Mouse (Mus musculus): ENCODE measurements around the gene Jak3. TPM values are rescaled to one million over a fixed set of nuclear protein-coding genes. Genes with fewer than 3 reads are reported as not detected.
A peak's percentile ranks its signal among the peaks of the same experiment; 100 is the strongest.

Jak3 gene
- polyA plus RNA-seq, 1 experiment from 2014 or later, result 5.4 TPM

- Histone ChIP-seq H3K4me3 (ENCODE audit: low read depth, low read length) (no peak overlapping the region), H3K27ac (ENCODE audit: low read length) (no peak overlapping the region), H3K9ac (ENCODE audit: low read depth, low read length) (no peak overlapping the region), H3K4me2 (ENCODE audit: low read length) (no peak overlapping the region), H3K9me3 (replicated peaks; ENCODE audit: control insufficient read depth, low read length, poor library complexity, severe bottlenecking) (no peaks in the 10 kb centered on the region), H3K36me3 (ENCODE audit: control insufficient read depth, insufficient read depth, low read length) (peaks cover 3% of the 10 kb centered on the region; the same call in 1 of the 2 replicates), H3K27me3 (ENCODE audit: control insufficient read depth, insufficient read depth, low read depth, low read length) (peaks cover 5% of the 10 kb centered on the region; the same call in 1 of the 2 replicates), H3K4me1 (ENCODE audit: control insufficient read depth, insufficient read depth, low read length) (peaks cover 14% of the 10 kb centered on the region)
- no peak for ATAC-seq
- 8% methylated on average over 19 of the region's 22 CpGs for WGBS
Measured at GRCm38 (mm10) chr8:71633164-71633563, 42.9 kb upstream of the Jak3 start.

DNA sequence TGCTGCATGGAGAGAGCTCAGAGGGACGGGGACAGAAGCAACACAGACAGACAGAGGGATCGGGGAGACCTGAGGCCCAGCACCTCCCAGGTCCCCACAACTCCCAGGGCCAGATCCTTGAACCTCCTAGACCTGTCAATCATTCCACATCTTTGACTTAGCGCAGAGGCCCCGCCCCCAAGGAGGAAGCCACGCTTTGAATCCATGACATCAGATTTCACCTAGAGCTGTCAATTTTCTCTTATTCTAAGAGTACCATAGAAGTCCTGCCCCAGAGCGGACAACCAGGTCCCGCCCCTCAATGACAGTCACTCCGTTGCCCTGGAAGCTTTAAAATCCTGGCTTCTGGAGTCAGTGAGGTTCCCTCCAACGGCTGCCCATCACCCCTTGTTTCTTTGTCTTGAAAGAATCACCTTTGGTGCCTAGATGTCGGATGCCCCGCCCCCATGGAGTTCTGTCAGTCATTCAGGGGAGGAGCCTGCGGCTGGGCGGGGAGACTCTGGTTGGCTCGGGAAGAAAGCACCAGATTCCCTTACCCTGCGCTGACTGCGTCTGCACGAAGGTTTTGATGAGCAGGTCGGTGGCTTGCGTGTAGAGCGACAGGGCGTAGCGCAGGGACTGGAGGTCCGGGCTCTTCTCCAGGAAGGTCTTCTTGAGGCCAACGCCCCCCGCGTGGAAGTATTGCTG is 42.0 kb upstream of the Jak3 start:
- H3K9me3 ChIP-seq (replicated peaks; ENCODE audit: control insufficient read depth, low read length, poor library complexity, severe bottlenecking), result no peaks in the 10 kb centered on the region
- peak overlapping the region; percentile 34; the same call in 1 of the 2 replicates for H3K9ac ChIP-seq (ENCODE audit: low read depth, low read length)
- no peak overlapping the region; the same call in 1 of the 2 replicates for H3K4me3 ChIP-seq (ENCODE audit: low read depth, low read length)
- peaks cover 5% of the 10 kb centered on the region; the same call in 1 of the 2 replicates for H3K27me3 ChIP-seq (ENCODE audit: control insufficient read depth, insufficient read depth, low read depth, low read length)
- 3% methylated on average over 26 of the region's 26 CpGs for WGBS
- H3K27ac ChIP-seq (ENCODE audit: low read length), result peak overlapping the region; percentile 55
- peaks cover 6% of the 10 kb centered on the region; the same call in 1 of the 2 replicates for H3K4me1 ChIP-seq (ENCODE audit: control insufficient read depth, insufficient read depth, low read length)
- peaks cover 9% of the 10 kb centered on the region for H3K36me3 ChIP-seq (ENCODE audit: control insufficient read depth, insufficient read depth, low read length)
- peak; percentile 40 for ATAC-seq
- H3K4me2 ChIP-seq (ENCODE audit: low read length), result peak overlapping the region; percentile 15

- Histone ChIP-seq H3K9ac (ENCODE audit: low read depth, low read length) (no peak overlapping the region), H3K4me1 (ENCODE audit: control insufficient read depth, insufficient read depth, low read length) (no peaks in the 10 kb centered on the region), H3K27me3 (ENCODE audit: control insufficient read depth, insufficient read depth, low read depth, low read length) (no peaks in the 10 kb centered on the region), H3K4me3 (ENCODE audit: low read depth, low read length) (no peak overlapping the region), H3K36me3 (ENCODE audit: control insufficient read depth, insufficient read depth, low read length) (peaks cover 28% of the 10 kb centered on the region), H3K9me3 (replicated peaks; ENCODE audit: control insufficient read depth, low read length, poor library complexity, severe bottlenecking) (no peaks in the 10 kb centered on the region), H3K4me2 (ENCODE audit: low read length) (no peak overlapping the region), H3K27ac (ENCODE audit: low read length) (no peak overlapping the region)
- 73% methylated on average over 8 of the region's 8 CpGs for WGBS
- ATAC-seq, result no peak
Measured at GRCm38 (mm10) chr8:71637149-71638095, 38.7 kb upstream of the Jak3 start.

GRCm38 (mm10) chr8:71638321-71638720 is 37.8 kb upstream of the Jak3 start:
- H3K36me3 ChIP-seq (ENCODE audit: control insufficient read depth, insufficient read depth, low read length), result peaks cover 31% of the 10 kb centered on the region
- no peak for ATAC-seq
- H3K4me1 ChIP-seq (ENCODE audit: control insufficient read depth, insufficient read depth, low read length), result no peaks in the 10 kb centered on the region
- H3K4me3 ChIP-seq (ENCODE audit: low read depth, low read length), result no peak overlapping the region
- H3K9me3 ChIP-seq (replicated peaks; ENCODE audit: control insufficient read depth, low read length, poor library complexity, severe bottlenecking), result no peaks in the 10 kb centered on the region
- no peak overlapping the region for H3K9ac ChIP-seq (ENCODE audit: low read depth, low read length)
- no peaks in the 10 kb centered on the region for H3K27me3 ChIP-seq (ENCODE audit: control insufficient read depth, insufficient read depth, low read depth, low read length)
- no peak overlapping the region for H3K27ac ChIP-seq (ENCODE audit: low read length)
- WGBS, result 70% methylated on average over 6 of the region's 6 CpGs
- no peak overlapping the region for H3K4me2 ChIP-seq (ENCODE audit: low read length)

GRCm38 (mm10) chr8:71639318-71639717 is 36.8 kb upstream of the Jak3 start:
- 90% methylated on average over 4 of the region's 4 CpGs for WGBS
- ATAC-seq, result no peak
- H3K9me3 ChIP-seq (replicated peaks; ENCODE audit: control insufficient read depth, low read length, poor library complexity, severe bottlenecking), result no peaks in the 10 kb centered on the region
- H3K27ac ChIP-seq (ENCODE audit: low read length), result no peak overlapping the region
- H3K36me3 ChIP-seq (ENCODE audit: control insufficient read depth, insufficient read depth, low read length), result peaks cover 33% of the 10 kb centered on the region
- H3K4me2 ChIP-seq (ENCODE audit: low read length), result no peak overlapping the region
- H3K4me1 ChIP-seq (ENCODE audit: control insufficient read depth, insufficient read depth, low read length), result no peaks in the 10 kb centered on the region
- H3K27me3 ChIP-seq (ENCODE audit: control insufficient read depth, insufficient read depth, low read depth, low read length), result no peaks in the 10 kb centered on the region
- no peak overlapping the region for H3K9ac ChIP-seq (ENCODE audit: low read depth, low read length)
- no peak overlapping the region for H3K4me3 ChIP-seq (ENCODE audit: low read depth, low read length)

- H3K27me3 ChIP-seq (ENCODE audit: control insufficient read depth, insufficient read depth, low read depth, low read length), result no peaks in the 10 kb centered on the region
- H3K9ac ChIP-seq (ENCODE audit: low read depth, low read length), result no peak overlapping the region
- no peaks in the 10 kb centered on the region for H3K4me1 ChIP-seq (ENCODE audit: control insufficient read depth, insufficient read depth, low read length)
- no peaks in the 10 kb centered on the region for H3K9me3 ChIP-seq (replicated peaks; ENCODE audit: control insufficient read depth, low read length, poor library complexity, severe bottlenecking)
- H3K36me3 ChIP-seq (ENCODE audit: control insufficient read depth, insufficient read depth, low read length), result peaks cover 52% of the 10 kb centered on the region
- ATAC-seq, result no peak
- WGBS, result 84% methylated on average over 9 of the region's 9 CpGs
- no peak overlapping the region for H3K27ac ChIP-seq (ENCODE audit: low read length)
- H3K4me3 ChIP-seq (ENCODE audit: low read depth, low read length), result no peak overlapping the region
- H3K4me2 ChIP-seq (ENCODE audit: low read length), result no peak overlapping the region
Measured at GRCm38 (mm10) chr8:71645510-71645909, 30.6 kb upstream of the Jak3 start.

DNA sequence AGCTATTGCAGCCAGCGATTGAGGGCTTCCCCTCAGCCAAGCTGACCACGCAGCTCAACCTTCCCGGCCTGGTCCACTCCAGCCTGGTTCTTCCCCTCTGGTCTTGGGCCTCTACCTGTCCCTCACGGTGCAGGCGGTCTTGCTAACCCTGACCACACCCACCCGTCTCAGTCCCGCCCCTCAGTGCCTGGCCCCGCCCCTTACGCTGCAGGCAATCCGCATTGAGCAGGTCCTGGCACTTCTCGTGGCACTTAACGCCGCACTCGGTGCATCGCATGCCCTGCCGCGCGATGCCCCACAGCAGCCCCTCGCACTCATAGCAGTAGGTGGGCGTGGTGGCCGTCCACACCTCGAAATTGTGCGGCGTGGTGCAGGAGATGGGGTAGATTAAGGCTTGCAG is 21.5 kb upstream of the Jak3 start:
- Histone ChIP-seq H3K4me2 (ENCODE audit: low read length) (peak overlapping the region; percentile 13; the same call in 1 of the 2 replicates), H3K36me3 (ENCODE audit: control insufficient read depth, insufficient read depth, low read length) (peaks cover 51% of the 10 kb centered on the region), H3K27me3 (ENCODE audit: control insufficient read depth, insufficient read depth, low read depth, low read length) (peaks cover 14% of the 10 kb centered on the region; the same call in 1 of the 2 replicates)

DNA sequence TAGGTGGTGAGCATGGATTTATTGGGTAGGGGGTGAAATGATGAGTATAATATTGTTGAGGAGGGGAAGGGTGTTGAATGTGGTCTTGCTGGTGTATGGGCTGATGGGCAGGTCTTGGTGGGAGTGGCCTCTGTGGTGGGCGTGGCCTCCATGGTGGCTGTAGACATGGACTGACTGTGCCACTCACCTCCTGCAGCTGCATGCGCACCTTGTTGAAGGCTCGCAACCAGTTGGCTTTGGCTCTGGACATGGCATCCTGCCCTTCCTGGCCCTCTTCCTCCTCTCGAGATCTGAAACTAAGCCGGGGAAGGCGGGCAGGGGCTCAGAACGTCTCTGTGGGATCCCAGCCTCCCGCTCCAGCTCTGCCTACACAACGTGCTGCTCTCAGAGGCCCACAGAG is 18.3 kb upstream of the Jak3 start:
- Histone ChIP-seq H3K4me3 (ENCODE audit: low read depth, low read length) (no peak overlapping the region), H3K27ac (ENCODE audit: low read length) (no peak overlapping the region), H3K9me3 (replicated peaks; ENCODE audit: control insufficient read depth, low read length, poor library complexity, severe bottlenecking) (no peaks in the 10 kb centered on the region), H3K27me3 (ENCODE audit: control insufficient read depth, insufficient read depth, low read depth, low read length) (peaks cover 17% of the 10 kb centered on the region; the same call in 1 of the 2 replicates), H3K4me1 (ENCODE audit: control insufficient read depth, insufficient read depth, low read length) (no peaks in the 10 kb centered on the region), H3K4me2 (ENCODE audit: low read length) (no peak overlapping the region), H3K9ac (ENCODE audit: low read depth, low read length) (no peak overlapping the region), H3K36me3 (ENCODE audit: control insufficient read depth, insufficient read depth, low read length) (peaks cover 30% of the 10 kb centered on the region)
- WGBS, result 33% methylated on average over 9 of the region's 9 CpGs
- ATAC-seq, result no peak

More for the DNA sequence above, 21.5 kb upstream of the Jak3 start:
- H3K4me1 ChIP-seq (ENCODE audit: control insufficient read depth, insufficient read depth, low read length), result no peaks in the 10 kb centered on the region
- peak; percentile 25; the same call in 1 of the 2 replicates for ATAC-seq
- no peak overlapping the region for H3K9ac ChIP-seq (ENCODE audit: low read depth, low read length)
- H3K9me3 ChIP-seq (replicated peaks; ENCODE audit: control insufficient read depth, low read length, poor library complexity, severe bottlenecking), result no peaks in the 10 kb centered on the region
- no peak overlapping the region for H3K27ac ChIP-seq (ENCODE audit: low read length)
- 3% methylated on average over 24 of the region's 24 CpGs for WGBS
- H3K4me3 ChIP-seq (ENCODE audit: low read depth, low read length), result no peak overlapping the region
